19 mouse cellular contexts compared by ENCODE assay signal in genomic region chr4:99346180-99346579, GRCm38 (mm10). TPM values are rescaled to one million over a fixed set of nuclear protein-coding genes. Genes with fewer than 3 reads are reported as not detected.
"Had no signal": no experiment of that assay in that cellular context is flagged by ENCODE, and none has a peak within 500 bp of the region (broad histone marks: within the 10 kb centered on the region; RNA-seq: fewer than 3 reads in every experiment).

No protein-coding gene starts in this region.

- H3K4me2 ChIP-seq: limb, embryonic 13.5 days; liver, embryonic 12.5 days; liver, embryonic 15.5 days; lung, embryonic 15.5 days; neural tube, embryonic 13.5 days had no signal

- H3K9ac ChIP-seq: limb, embryonic 13.5 days; liver, embryonic 12.5 days; liver, embryonic 15.5 days; lung, embryonic 15.5 days; neural tube, embryonic 13.5 days had no signal

- H3K27ac ChIP-seq: kidney, postnatal 0 days; layer of hippocampus, adult 2 months; limb, embryonic 10.5 days; limb, embryonic 13.5 days; liver, embryonic 12.5 days; liver, embryonic 15.5 days; lung, embryonic 15.5 days; midbrain, embryonic 10.5 days; neural tube, embryonic 13.5 days had no signal

- H3K4me3 ChIP-seq: layer of hippocampus, adult 2 months; limb, embryonic 10.5 days; limb, embryonic 13.5 days; liver, embryonic 12.5 days; liver, embryonic 15.5 days; lung, embryonic 15.5 days; megakaryocyte, embryonic 14.5 days; midbrain, embryonic 10.5 days; neural tube, embryonic 13.5 days had no signal

- H3K36me3 ChIP-seq: limb, embryonic 10.5 days; limb, embryonic 13.5 days; liver, embryonic 12.5 days; liver, embryonic 15.5 days; lung, embryonic 15.5 days; midbrain, embryonic 10.5 days; neural tube, embryonic 13.5 days had no signal

- DNase-seq: layer of hippocampus, adult 9-11 months; liver; lung, adult 18-20 months; lung, postnatal 10 days; lung, postnatal 36 days; midbrain, embryonic 14.5 days; thymus, adult 18-20 months; thymus, postnatal 36 days had no signal

- H3K9me3 ChIP-seq: limb, embryonic 10.5 days; liver, embryonic 15.5 days; lung, embryonic 15.5 days; neural tube, embryonic 13.5 days had no signal

- H3K27me3 ChIP-seq: liver, embryonic 12.5 days; liver, embryonic 15.5 days; lung, embryonic 15.5 days; megakaryocyte, embryonic 14.5 days had no signal

- H3K4me1 ChIP-seq: limb, embryonic 13.5 days; liver, embryonic 12.5 days; liver, embryonic 15.5 days; lung, embryonic 15.5 days; megakaryocyte, embryonic 14.5 days had no signal

- ATAC-seq: intestine, postnatal 0 days; liver, embryonic 12.5 days had no signal

RNA-seq across cellular contexts. Expression of gene Gm12689, which starts 50.5 kb away (rescaled TPM):
- polyA plus RNA-seq: lung, embryonic 15.5 days; midbrain, embryonic 10.5 days had no signal
